Mouse (Mus musculus) MEL (cell line): ENCODE data around the gene Ass1. TPM values are rescaled to one million over a fixed set of nuclear protein-coding genes. Genes with fewer than 3 reads are reported as not detected.

Experiments used
- DNase-seq: peaks from one replicate; pipeline ENCODE4 v3.0.0; 2011; ENCODE audit warnings: low read depth, low spot score
- H3K27ac ChIP-seq: 2 replicates; pipeline ENCODE4 v1.5.1; 2012; ENCODE audit warnings: low read depth, mild to moderate bottlenecking, control low read depth, low read length, moderate library complexity; ENCODE audit not compliant: control insufficient read depth
- H3K27me3 ChIP-seq, 2 experiments: fragments of 150-350 bp in 1 of 2; sonication (generic) in 1 of 2; 2 replicates each; pipeline ENCODE4 v1.6.1; 2012; ENCODE audit warnings: low read length in 2 of 2, mild to moderate bottlenecking in 2 of 2, improper control_type of control experiment in 1 of 2, moderate library complexity in 1 of 2; ENCODE audit not compliant: insufficient read depth in 2 of 2, control insufficient read depth in 1 of 2
- H3K36me3 ChIP-seq, 2 experiments: 2 replicates each; pipeline ENCODE4 v1.6.1; 2012 to 2014; ENCODE audit warnings: low read length in 2 of 2, improper control_type of control experiment in 1 of 2, inconsistent platforms in 1 of 2, mild to moderate bottlenecking in 1 of 2; ENCODE audit not compliant: insufficient read depth in 2 of 2, control insufficient read depth in 1 of 2
- H3K4me1 ChIP-seq, 2 experiments: fragments of 150-350 bp in 1 of 2; sonication (generic) in 1 of 2; 2 replicates each; pipeline ENCODE4 v1.6.1; 2012; ENCODE audit warnings: low read length in 2 of 2, improper control_type of control experiment in 1 of 2, mild to moderate bottlenecking in 1 of 2; ENCODE audit not compliant: insufficient read depth in 2 of 2, control insufficient read depth in 1 of 2
- H3K4me3 ChIP-seq, 2 experiments: fragments of 150-350 bp in 1 of 2; sonication (generic) in 1 of 2; 2 replicates each; pipeline ENCODE4 v1.5.1; 2012; ENCODE audit warnings: low read depth in 2 of 2, low read length in 2 of 2, mild to moderate bottlenecking in 2 of 2, moderate library complexity in 2 of 2, control low read depth in 1 of 2, improper control_type of control experiment in 1 of 2; ENCODE audit not compliant: control insufficient read depth in 1 of 2, insufficient read depth in 1 of 2
- H3K79me2 ChIP-seq: 2 replicates; pipeline ENCODE4 v1.6.1; 2012; ENCODE audit warnings: mild to moderate bottlenecking, low read length, moderate library complexity; ENCODE audit not compliant: control insufficient read depth, poor library complexity, insufficient read depth
- H3K9ac ChIP-seq: 2 replicates; pipeline ENCODE4 v1.6.1; 2012; ENCODE audit warnings: low read depth, mild to moderate bottlenecking, control low read depth, low read length, moderate library complexity; ENCODE audit not compliant: control insufficient read depth, poor library complexity, severe bottlenecking
- H3K9me3 ChIP-seq: fragments of 150-350 bp; sonication (generic); replicated peaks from 2 replicates; pipeline ENCODE4 v1.6.1; 2012; ENCODE audit warnings: mild to moderate bottlenecking, low read length, improper control_type of control experiment, moderate library complexity; ENCODE audit not compliant: insufficient read depth
- BHLHE40 ChIP-seq: IDR thresholded peaks from 2 replicates; pipeline ENCODE4 v1.6.1; 2012; ENCODE audit warnings: low read depth, mild to moderate bottlenecking, inconsistent platforms, low read length, improper control_type of control experiment, borderline replicate concordance
- CTCF ChIP-seq, 3 experiments: IDR thresholded peaks in 2 of 3; conservative IDR thresholded peaks in 1 of 3; 2 replicates each; pipeline ENCODE4 v1.5.1; 2011 to 2012; ENCODE audit warnings: low read length in 3 of 3, low read depth in 2 of 3, mild to moderate bottlenecking in 2 of 3, improper control_type of control experiment in 1 of 3, inconsistent platforms in 1 of 3, mixed read lengths in 1 of 3, moderate library complexity in 1 of 3; ENCODE audit not compliant: control insufficient read depth in 1 of 3, insufficient read depth in 1 of 3, poor library complexity in 1 of 3, severe bottlenecking in 1 of 3
- ELF1 ChIP-seq: IDR thresholded peaks from 2 replicates; pipeline ENCODE4 v1.6.1; 2014; ENCODE audit warnings: low read depth, mild to moderate bottlenecking, inconsistent platforms, low read length, improper control_type of control experiment, moderate library complexity
- EP300 ChIP-seq, 2 experiments: IDR thresholded peaks; 2 replicates each; pipeline ENCODE4 v1.6.1; 2011; ENCODE audit warnings: improper control_type of control experiment in 2 of 2, low read length in 2 of 2, low read depth in 1 of 2, mild to moderate bottlenecking in 1 of 2
- ETS1 ChIP-seq: IDR thresholded peaks from 2 replicates; pipeline ENCODE4 v1.6.1; 2012; ENCODE audit warnings: low read depth, mild to moderate bottlenecking, inconsistent platforms, low read length, improper control_type of control experiment, moderate library complexity
- GATA1 ChIP-seq: IDR thresholded peaks from 2 replicates; pipeline ENCODE4 v1.6.1; 2011; ENCODE audit warnings: low read depth, low read length, improper control_type of control experiment
- MAFK ChIP-seq: IDR thresholded peaks from 2 replicates; pipeline ENCODE4 v1.6.1; 2011; ENCODE audit warnings: low read depth, mild to moderate bottlenecking, low read length, improper control_type of control experiment, borderline replicate concordance
- MAX ChIP-seq: IDR thresholded peaks from 2 replicates; pipeline ENCODE4 v1.6.1; 2011; ENCODE audit warnings: low read length, improper control_type of control experiment
- MEF2A ChIP-seq: IDR thresholded peaks from 2 replicates; pipeline ENCODE4 v1.6.1; 2014; ENCODE audit warnings: low read depth, mild to moderate bottlenecking, inconsistent platforms, low read length, improper control_type of control experiment; ENCODE audit not compliant: poor library complexity, insufficient replicate concordance, severe bottlenecking; ENCODE audit errors: extremely low read depth
- MXI1 ChIP-seq: IDR thresholded peaks from 2 replicates; pipeline ENCODE4 v1.6.1; 2011; ENCODE audit warnings: mild to moderate bottlenecking, low read depth, low read length, improper control_type of control experiment
- MYC ChIP-seq: IDR thresholded peaks from 2 replicates; pipeline ENCODE4 v1.6.1; 2011; ENCODE audit warnings: low read depth, mild to moderate bottlenecking, low read length, improper control_type of control experiment, moderate library complexity
- NRF1 ChIP-seq: IDR thresholded peaks from 2 replicates; pipeline ENCODE4 v1.6.1; 2014; ENCODE audit warnings: low read depth, mild to moderate bottlenecking, inconsistent platforms, low read length, improper control_type of control experiment, moderate library complexity; ENCODE audit not compliant: poor library complexity, insufficient read depth, severe bottlenecking
- POLR2A ChIP-seq, 2 experiments: IDR thresholded peaks; 2 replicates each; pipeline ENCODE4 v1.6.1; 2011 to 2012; ENCODE audit warnings: low read length in 2 of 2, mild to moderate bottlenecking in 2 of 2, control low read depth in 1 of 2, improper control_type of control experiment in 1 of 2, low read depth in 1 of 2, moderate library complexity in 1 of 2; ENCODE audit not compliant: control insufficient read depth in 1 of 2, insufficient read depth in 1 of 2, poor library complexity in 1 of 2
- POLR2AphosphoS2 ChIP-seq: IDR thresholded peaks from 2 replicates; pipeline ENCODE4 v1.6.1; 2011; ENCODE audit warnings: low read length, improper control_type of control experiment
- RAD21 ChIP-seq: IDR thresholded peaks from 2 replicates; pipeline ENCODE4 v1.6.1; 2011; ENCODE audit warnings: mild to moderate bottlenecking, low read depth, low read length, improper control_type of control experiment
- RCOR1 ChIP-seq: IDR thresholded peaks from 2 replicates; pipeline ENCODE4 v1.6.1; 2012; ENCODE audit warnings: low read depth, mild to moderate bottlenecking, inconsistent platforms, low read length, improper control_type of control experiment
- SIN3A ChIP-seq: IDR thresholded peaks from 2 replicates; pipeline ENCODE4 v1.6.1; 2012; ENCODE audit warnings: low read length, improper control_type of control experiment, inconsistent platforms
- SMC3 ChIP-seq: IDR thresholded peaks from 2 replicates; pipeline ENCODE4 v1.6.1; 2011; ENCODE audit warnings: low read depth, low read length, improper control_type of control experiment
- UBTF ChIP-seq: IDR thresholded peaks from 2 replicates; pipeline ENCODE4 v1.6.1; 2012; ENCODE audit warnings: low read depth, mild to moderate bottlenecking, inconsistent platforms, low read length, improper control_type of control experiment, moderate library complexity, borderline replicate concordance; ENCODE audit not compliant: insufficient read depth
- USF1 ChIP-seq: IDR thresholded peaks from 2 replicates; pipeline ENCODE4 v1.6.1; 2014; ENCODE audit warnings: low read depth, mild to moderate bottlenecking, inconsistent platforms, low read length, improper control_type of control experiment, moderate library complexity
- ZC3H11A ChIP-seq: IDR thresholded peaks from 2 replicates; pipeline ENCODE4 v1.6.1; 2012; ENCODE audit warnings: low read depth, mild to moderate bottlenecking, inconsistent platforms, low read length, improper control_type of control experiment
- ZKSCAN1 ChIP-seq: IDR thresholded peaks from 2 replicates; pipeline ENCODE4 v1.6.1; 2012; ENCODE audit warnings: low read depth, mild to moderate bottlenecking, inconsistent platforms, low read length, improper control_type of control experiment, moderate library complexity
- polyA plus RNA-seq, 2 experiments: library from polyadenylated mRNA; stranded (reverse) in 1 of 2; unstranded in 1 of 2; fragments of >175 nt in 1 of 2; fragments of >200 nt in 1 of 2; gene quantifications; 2 replicates each; pipeline versions ENCODE4 v1.2.1 to v1.2.4; 2012; ENCODE audit warnings: low replicate concordance in 2 of 2, low read depth in 1 of 2; ENCODE audit not compliant: insufficient read length in 2 of 2, insufficient read depth in 1 of 2, missing spikeins in 1 of 2
- total RNA-seq: library from RNA; depleted of rRNA; stranded (reverse); fragments of 300-350 nt; gene quantifications from 2 replicates; pipeline ENCODE4 v1.2.3, GENCODE M21; 2012

Ass1 gene
- total and polyA plus RNA-seq, 3 experiments = 45.0 to 88.0 TPM; not detected in 1

GRCm38 (mm10) chr2:31434746-31435145 lies 35.3 kb upstream of the Ass1 start:
- Histone ChIP-seq H3K9me3 (no peaks in the 10 kb centered on the region), H3K27me3 (peaks cover 0 to 9% of the 10 kb centered on the region in 2 experiments; a peak in 2 of 4 replicates), H3K27ac (no peak overlapping the region), H3K79me2 (no peaks in the 10 kb centered on the region), H3K9ac (no peak overlapping the region), H3K4me3 (no peak overlapping the region), H3K36me3 (no peaks in the 10 kb centered on the region), H3K4me1 (no peaks in the 10 kb centered on the region)
- no peak for DNase-seq
- TF ChIP-seq MEF2A (no peak), SIN3A (no peak), NRF1 (no peak), GATA1 (no peak), ETS1 (no peak), MAX (no peak)

DNA sequence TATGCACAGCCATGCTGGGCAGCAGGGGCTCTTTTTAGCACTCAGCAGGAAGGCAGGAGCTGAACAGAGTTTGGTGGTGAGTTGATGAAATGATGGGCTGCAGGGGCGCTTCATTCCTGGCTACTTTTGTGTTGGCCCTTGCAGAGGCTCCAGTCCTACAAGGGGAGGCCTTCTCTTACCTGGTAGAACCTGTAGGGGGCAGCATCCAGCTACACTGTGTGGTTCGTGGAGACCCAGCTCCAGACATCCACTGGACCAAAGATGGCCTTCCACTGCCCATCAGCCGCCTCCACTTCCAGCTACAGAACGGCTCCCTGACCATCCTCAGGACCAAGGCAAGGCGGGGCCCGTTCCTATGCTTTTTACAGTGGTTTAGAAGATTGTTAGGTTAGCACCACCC lies 34.4 kb upstream of the Ass1 start:
- H3K36me3 ChIP-seq = no peaks in the 10 kb centered on the region
- H3K27me3 ChIP-seq = peaks cover 0 to 5% of the 10 kb centered on the region in 2 experiments; a peak in 2 of 4 replicates
- no peaks in the 10 kb centered on the region for H3K4me1 ChIP-seq
- H3K27ac ChIP-seq = no peak overlapping the region
- peak; percentile 66 for DNase-seq
- H3K79me2 ChIP-seq = no peaks in the 10 kb centered on the region
- no peak for TF ChIP-seq MAFK
- TF ChIP-seq RAD21 = peak; percentile 79
- peak; percentile 75 to 84 (median 80) for TF ChIP-seq CTCF (IDR thresholded peaks at IDR 0.05 in 2 of 3, conservative IDR thresholded peaks at IDR 0.05 in 1 of 3; ENCODE audit: control insufficient read depth in 1 of 3, insufficient read depth in 1 of 3, low read depth in 2 of 3, low read length in 3 of 3, poor library complexity in 1 of 3, severe bottlenecking in 1 of 3)
- no peak for TF ChIP-seq MXI1
- TF ChIP-seq ETS1 = no peak
- peak; percentile 57 for TF ChIP-seq SMC3
- peak; percentile 57 for TF ChIP-seq ZC3H11A
- TF ChIP-seq, all 39 proteins: peak for 4
- no peak overlapping the region for H3K4me3 ChIP-seq
- H3K9me3 ChIP-seq = no peaks in the 10 kb centered on the region
- H3K9ac ChIP-seq = no peak overlapping the region

GRCm38 (mm10) chr2:31437480-31438245 lies 32.3 kb upstream of the Ass1 start:
- Histone ChIP-seq H3K4me1 (peaks cover 0 to 6% of the 10 kb centered on the region in 2 experiments; a peak in 1 of 4 replicates), H3K27ac (no peak overlapping the region), H3K36me3 (no peaks in the 10 kb centered on the region; a peak in 1 of 4 replicates), H3K9me3 (no peaks in the 10 kb centered on the region), H3K4me3 (no peak overlapping the region), H3K9ac (no peak overlapping the region), H3K79me2 (no peaks in the 10 kb centered on the region), H3K27me3 (peaks cover 0 to 1% of the 10 kb centered on the region in 2 experiments; a peak in 1 of 4 replicates)
- no peak for DNase-seq
- TF ChIP-seq POLR2AphosphoS2 = no peak
- no peak for TF ChIP-seq USF1
- TF ChIP-seq ZKSCAN1 = no peak
- no peak for TF ChIP-seq MXI1
- no peak for TF ChIP-seq UBTF
- no peak for TF ChIP-seq MYC
- no peak for TF ChIP-seq BHLHE40
- no peak for TF ChIP-seq NRF1
- no peak for TF ChIP-seq MAX
- no peak for TF ChIP-seq ELF1
- TF ChIP-seq EP300 (IDR thresholded peaks at IDR 0.05; ENCODE audit: low read depth in 1 of 2, low read length in 2 of 2) = no peak
- no peak for TF ChIP-seq RCOR1
- no peak for TF ChIP-seq POLR2A (IDR thresholded peaks at IDR 0.05; ENCODE audit: control insufficient read depth in 1 of 2, insufficient read depth in 1 of 2, low read depth in 1 of 2, low read length in 2 of 2, poor library complexity in 1 of 2)
- no peak for TF ChIP-seq CTCF (IDR thresholded peaks at IDR 0.05 in 2 of 3, conservative IDR thresholded peaks at IDR 0.05 in 1 of 3; ENCODE audit: control insufficient read depth in 1 of 3, insufficient read depth in 1 of 3, low read depth in 2 of 3, low read length in 3 of 3, poor library complexity in 1 of 3, severe bottlenecking in 1 of 3)
- no peak for TF ChIP-seq MEF2A
- TF ChIP-seq RAD21 = no peak
